Mouse (Mus musculus) macrophage (primary cell): ENCODE results near the gene Igfbpl1. TPM values are rescaled to one million over a fixed set of nuclear protein-coding genes. Genes with fewer than 3 reads are reported as not detected.
A peak's percentile ranks its signal among the peaks of the same experiment; 100 is the strongest.

Source experiments
- H3K27ac ChIP-seq: fragments of 350-480 bp; formaldehyde crosslinking; 2 replicates; pipeline ENCODE4 v1.9.0; 2021
- H3K36me3 ChIP-seq: fragments of 350-480 bp; formaldehyde crosslinking; 2 replicates; pipeline ENCODE4 v1.9.0; 2021; ENCODE audit errors: inconsistent target
- H3K4me3 ChIP-seq: fragments of 350-480 bp; formaldehyde crosslinking; 2 replicates; pipeline ENCODE4 v1.9.0; 2021; ENCODE audit errors: inconsistent target
- H3K79me2 ChIP-seq: fragments of 350-480 bp; formaldehyde crosslinking; 2 replicates; pipeline ENCODE4 v1.9.0; 2021; ENCODE audit errors: inconsistent target
- WGBS: methylation state at CpG from one replicate; pipeline ENCODE4 v1.1.7; 2026; ENCODE audit warnings: inconsistent platforms; ENCODE audit not compliant: missing documents; 5-methylcytosine and 5-hydroxymethylcytosine counted together
- polyA plus RNA-seq: library from polyadenylated mRNA; stranded (reverse); fragments of 250-400 nt; gene quantifications from 3 replicates; pipeline ENCODE4 v1.2.4, GENCODE M21; 2018; ENCODE audit warnings: inconsistent platforms

Igfbpl1 gene
- polyA plus RNA-seq, 1 experiment from 2014 or later, result not detected

GRCm38 (mm10) chr4:45831996-45832395, 5.3 kb upstream of the Igfbpl1 start:
- Histone ChIP-seq H3K27ac (no peak overlapping the region), H3K36me3 (no peaks in the 10 kb centered on the region), H3K79me2 (no peaks in the 10 kb centered on the region), H3K4me3 (no peak overlapping the region)
- WGBS, result 92% methylated on average over 7 of the region's 7 CpGs

GRCm38 (mm10) chr4:45829907-45830759, 3.4 kb upstream of the Igfbpl1 start:
- Histone ChIP-seq H3K4me3 (no peak overlapping the region), H3K27ac (no peak overlapping the region), H3K36me3 (no peaks in the 10 kb centered on the region), H3K79me2 (no peaks in the 10 kb centered on the region)
- WGBS, result 68% methylated on average over 13 of the region's 13 CpGs

DNA sequence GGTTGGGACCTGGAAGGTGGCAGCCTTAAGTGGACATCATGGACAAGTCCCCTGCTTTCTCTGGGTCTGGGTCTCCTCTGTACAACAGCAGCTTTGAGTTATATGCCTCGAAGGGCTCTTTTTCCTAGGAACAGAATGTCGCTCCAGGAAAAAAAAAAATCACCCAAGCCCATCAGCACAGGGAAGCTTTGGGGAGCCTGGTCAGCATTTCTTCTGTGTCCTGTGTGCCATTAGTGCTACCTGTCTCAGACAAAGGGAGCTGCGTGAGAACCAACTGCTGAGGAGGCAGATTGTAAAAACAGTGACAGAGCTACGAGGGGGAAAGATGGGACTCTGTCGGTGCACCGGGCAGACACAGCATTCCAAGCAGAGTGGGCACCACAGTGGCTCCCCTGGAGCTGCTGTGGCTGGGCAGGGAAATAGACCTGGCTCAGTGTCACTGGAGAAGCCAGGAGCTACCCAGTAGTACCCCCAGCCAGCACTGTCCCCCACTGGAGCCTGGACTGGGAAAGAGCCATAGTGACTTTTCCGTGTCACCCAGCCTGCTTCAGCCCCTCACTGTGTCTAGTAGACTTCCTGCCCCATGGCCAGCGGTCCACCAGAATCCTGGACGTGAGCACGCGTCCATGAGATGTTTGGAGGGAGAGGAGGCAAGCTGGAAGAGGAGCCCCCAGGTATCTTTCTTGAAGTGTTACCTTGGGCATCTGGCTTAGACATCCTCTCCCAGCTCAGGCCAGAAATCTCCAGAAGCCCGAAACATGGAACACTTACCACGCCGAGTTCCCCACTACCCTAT, 1.8 kb downstream of the Igfbpl1 start:
- WGBS, result 36% methylated on average over 14 of the region's 14 CpGs
- Histone ChIP-seq H3K79me2 (no peaks in the 10 kb centered on the region), H3K4me3 (no peak overlapping the region), H3K36me3 (no peaks in the 10 kb centered on the region), H3K27ac (no peak overlapping the region)

DNA sequence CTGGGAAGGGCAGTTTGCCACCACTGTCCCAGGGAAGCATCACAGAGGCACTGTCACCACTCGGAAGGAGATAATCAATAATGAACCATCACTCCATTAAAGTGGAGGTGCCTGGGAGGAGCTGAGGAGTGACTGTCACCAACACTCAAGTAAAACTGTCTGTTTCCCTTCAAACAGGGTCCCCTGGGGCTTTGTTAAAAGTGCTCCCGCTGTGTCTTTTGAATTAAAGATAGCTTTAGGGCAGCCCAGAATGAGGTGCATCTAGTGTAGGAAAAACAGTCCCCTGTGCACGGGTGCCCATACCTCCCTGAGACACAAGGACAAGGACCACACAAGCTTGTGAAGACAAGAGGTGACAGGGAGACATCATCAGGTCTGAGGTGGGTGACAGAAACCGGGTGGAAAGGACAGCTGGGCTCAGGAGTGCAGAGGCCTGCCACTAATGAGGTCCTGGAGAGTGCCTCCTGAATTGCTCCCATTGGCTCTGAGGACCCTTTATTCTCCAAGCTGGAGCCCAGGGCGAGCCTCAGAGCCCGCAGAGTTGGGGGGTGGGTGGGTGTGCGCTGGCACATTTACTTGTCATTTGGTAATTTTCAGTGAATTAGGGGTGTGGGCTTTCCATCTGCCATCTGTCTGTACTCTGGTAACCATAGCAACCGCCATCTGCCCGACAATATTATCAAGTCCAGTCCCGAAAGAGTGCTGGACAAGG, 2.5 kb downstream of the Igfbpl1 start:
- no peak overlapping the region for H3K4me3 ChIP-seq
- H3K79me2 ChIP-seq, result no peaks in the 10 kb centered on the region
- no peaks in the 10 kb centered on the region for H3K36me3 ChIP-seq
- WGBS, result 17% methylated on average over 10 of the region's 10 CpGs
- H3K27ac ChIP-seq, result no peak overlapping the region

GRCm38 (mm10) chr4:45822781-45823575, 3.7 kb downstream of the Igfbpl1 start:
- H3K4me3 ChIP-seq, result no peak overlapping the region
- H3K36me3 ChIP-seq, result no peaks in the 10 kb centered on the region
- WGBS, result 57% methylated on average over 11 of the region's 11 CpGs
- no peak overlapping the region for H3K27ac ChIP-seq
- no peaks in the 10 kb centered on the region for H3K79me2 ChIP-seq

GRCm38 (mm10) chr4:45821995-45822394, 4.7 kb downstream of the Igfbpl1 start:
- H3K27ac ChIP-seq, result no peak overlapping the region
- no peaks in the 10 kb centered on the region for H3K79me2 ChIP-seq
- H3K36me3 ChIP-seq, result no peaks in the 10 kb centered on the region
- 75% methylated on average over 3 of the region's 3 CpGs for WGBS
- no peak overlapping the region for H3K4me3 ChIP-seq

- Histone ChIP-seq H3K4me3 (no peak overlapping the region), H3K79me2 (no peaks in the 10 kb centered on the region), H3K36me3 (no peaks in the 10 kb centered on the region), H3K27ac (no peak overlapping the region)
- WGBS, result 45% methylated on average over 8 of the region's 8 CpGs
Observed at GRCm38 (mm10) chr4:45820074-45820830, 6.5 kb downstream of the Igfbpl1 start.

DNA sequence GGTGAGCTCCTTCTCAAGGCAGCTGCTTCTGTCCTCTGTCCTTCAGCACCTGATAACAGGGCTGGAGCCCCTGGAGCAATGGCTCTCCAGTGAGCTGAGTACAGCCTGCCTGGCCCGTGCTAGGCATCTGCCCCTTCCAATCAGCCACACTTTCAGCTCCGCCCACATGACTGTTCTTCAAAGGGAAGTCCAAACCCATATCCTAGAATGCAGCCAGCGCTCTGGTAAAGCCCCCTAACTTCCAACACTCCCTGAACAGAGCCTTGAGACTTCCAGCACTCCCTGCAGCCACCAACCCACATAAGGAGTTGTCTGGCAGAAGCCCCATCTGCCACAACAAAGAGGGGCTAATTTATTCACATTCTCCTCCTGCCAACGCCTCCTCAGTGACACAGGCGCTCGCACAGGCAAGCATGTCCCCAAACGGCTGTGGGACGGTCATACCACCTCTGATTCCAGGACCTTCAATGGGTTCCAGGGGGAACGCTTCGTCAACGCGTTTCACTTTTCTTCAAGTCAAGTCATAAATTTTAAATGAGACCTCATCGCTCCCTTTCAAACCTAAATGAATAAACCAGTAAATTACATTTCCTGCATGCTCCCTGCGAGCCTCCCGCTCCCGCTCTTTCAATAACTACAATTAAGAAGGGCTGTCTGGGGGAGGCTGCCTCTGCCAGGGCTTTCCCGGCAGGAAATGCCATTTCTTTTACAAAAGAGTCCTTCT, 7.4 kb downstream of the Igfbpl1 start:
- WGBS, result 4% methylated on average over 17 of the region's 17 CpGs
- peak overlapping the region; percentile 14 for H3K4me3 ChIP-seq

GRCm38 (mm10) chr4:45818814-45819207, 7.9 kb downstream of the Igfbpl1 start:
- Histone ChIP-seq H3K4me3 (no peak overlapping the region), H3K79me2 (no peaks in the 10 kb centered on the region), H3K36me3 (no peaks in the 10 kb centered on the region), H3K27ac (no peak overlapping the region)
- WGBS, result 44% methylated on average over 4 of the region's 4 CpGs

More for the DNA sequence above, 7.4 kb downstream of the Igfbpl1 start:
- Histone ChIP-seq H3K36me3 (no peaks in the 10 kb centered on the region), H3K79me2 (no peaks in the 10 kb centered on the region), H3K27ac (no peak overlapping the region)

DNA sequence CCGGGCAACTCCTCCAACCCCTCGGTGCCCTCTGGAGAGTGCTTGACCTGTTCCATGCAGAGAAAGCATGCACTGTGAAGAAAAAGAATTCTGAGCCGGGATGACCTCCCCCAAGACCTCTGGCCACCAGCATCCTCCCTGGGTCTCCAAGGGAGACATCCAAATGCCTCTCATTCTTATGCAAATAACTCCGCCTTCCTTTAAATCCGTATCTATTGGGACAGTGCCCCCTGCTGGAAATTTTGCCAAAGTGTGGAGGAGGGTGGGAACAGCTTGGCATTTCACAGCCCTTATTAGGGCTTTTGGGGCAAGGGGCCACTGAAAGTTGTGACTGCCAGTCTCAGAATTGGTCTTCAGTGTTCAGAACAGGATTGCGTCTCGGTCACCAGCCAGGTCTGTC, 11.2 kb downstream of the Igfbpl1 start:
- Histone ChIP-seq H3K4me3 (no peak overlapping the region), H3K79me2 (no peaks in the 10 kb centered on the region), H3K27ac (no peak overlapping the region), H3K36me3 (no peaks in the 10 kb centered on the region)
- 63% methylated on average over 7 of the region's 7 CpGs for WGBS

DNA sequence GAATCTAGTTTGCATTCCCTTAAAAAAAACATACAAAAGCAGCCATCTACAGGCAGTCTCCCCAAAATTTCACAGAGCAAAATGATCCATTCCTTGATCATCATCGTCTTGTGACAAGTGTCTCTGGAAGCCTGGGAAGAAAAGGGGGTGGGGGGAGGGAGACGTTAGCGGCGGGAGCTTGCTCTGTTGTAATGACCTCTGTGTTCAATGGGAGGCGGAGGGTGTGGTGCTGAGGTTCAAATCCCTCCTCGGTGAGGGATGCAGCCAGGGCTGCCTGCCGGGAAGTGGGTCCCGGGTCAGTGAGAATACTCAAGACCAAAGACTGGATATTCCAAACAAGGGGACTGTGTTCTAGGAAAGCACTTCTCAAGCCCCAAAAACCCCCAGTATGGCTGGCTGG, 15.5 kb downstream of the Igfbpl1 start:
- Histone ChIP-seq H3K4me3 (no peak overlapping the region), H3K36me3 (no peaks in the 10 kb centered on the region), H3K27ac (no peak overlapping the region), H3K79me2 (no peaks in the 10 kb centered on the region)
- 71% methylated on average over 5 of the region's 8 CpGs for WGBS

GRCm38 (mm10) chr4:45808034-45808433, 18.7 kb downstream of the Igfbpl1 start:
- 63% methylated on average over 7 of the region's 7 CpGs for WGBS
- H3K27ac ChIP-seq, result no peak overlapping the region
- no peak overlapping the region for H3K4me3 ChIP-seq
- H3K79me2 ChIP-seq, result no peaks in the 10 kb centered on the region
- H3K36me3 ChIP-seq, result peaks cover 14% of the 10 kb centered on the region; the same call in 1 of the 2 replicates

- Histone ChIP-seq H3K79me2 (no peaks in the 10 kb centered on the region), H3K4me3 (no peak overlapping the region), H3K36me3 (peaks cover 20% of the 10 kb centered on the region), H3K27ac (no peak overlapping the region)
- 96% methylated on average over 14 of the region's 14 CpGs for WGBS
Observed at GRCm38 (mm10) chr4:45802900-45803299, 23.8 kb downstream of the Igfbpl1 start.
